Mouse (Mus musculus) R1 (cell line): Measurements from ENCODE around the gene Gm28047.

Experiments
- DNase-seq: peaks from one replicate; pipeline ENCODE4 v3.0.0-alpha.2; 2018; ENCODE audit warnings: low read depth, low spot score

The Gm28047 gene

GRCm38 (mm10) chr15:102516728-102517404, 108.0 kb downstream of the Gm28047 start, which contains the start of gene Map3k12:
Map3k12 (minus strand) TSS chr15:102517064.
- peak; percentile 75 for DNase-seq

GRCm38 (mm10) chr15:102516293-102516692, 108.6 kb downstream of the Gm28047 start:
- peak; percentile 54 for DNase-seq

GRCm38 (mm10) chr15:102515791-102516190, 109.1 kb downstream of the Gm28047 start:
- DNase-seq = no peak

- DNase-seq = no peak
Measured at GRCm38 (mm10) chr15:102515261-102515660, 109.6 kb downstream of the Gm28047 start.

- no peak for DNase-seq
Measured at GRCm38 (mm10) chr15:102513004-102513403, 111.9 kb downstream of the Gm28047 start.

- DNase-seq = no peak
Measured at GRCm38 (mm10) chr15:102512471-102512870, 112.4 kb downstream of the Gm28047 start.

GRCm38 (mm10) chr15:102512010-102512409, 112.9 kb downstream of the Gm28047 start:
- DNase-seq = no peak

- DNase-seq = no peak
Measured at GRCm38 (mm10) chr15:102511285-102511833, 113.5 kb downstream of the Gm28047 start.

GRCm38 (mm10) chr15:102510590-102511284, 114.1 kb downstream of the Gm28047 start:
- peak; percentile 98 for DNase-seq

GRCm38 (mm10) chr15:102510110-102510509, 114.8 kb downstream of the Gm28047 start:
- no peak for DNase-seq

GRCm38 (mm10) chr15:102508336-102508735, 116.5 kb downstream of the Gm28047 start:
- no peak for DNase-seq

- no peak for DNase-seq
Measured at GRCm38 (mm10) chr15:102507561-102507960, 117.3 kb downstream of the Gm28047 start.

GRCm38 (mm10) chr15:102506864-102507263, 118.0 kb downstream of the Gm28047 start:
- no peak for DNase-seq

- no peak for DNase-seq
Measured at GRCm38 (mm10) chr15:102506464-102506830, 118.4 kb downstream of the Gm28047 start.

GRCm38 (mm10) chr15:102505770-102506463, 119.0 kb downstream of the Gm28047 start:
- no peak for DNase-seq

GRCm38 (mm10) chr15:102505073-102505769, 119.6 kb downstream of the Gm28047 start:
- DNase-seq = no peak

GRCm38 (mm10) chr15:102503924-102504782, 120.7 kb downstream of the Gm28047 start:
- DNase-seq = no peak

GRCm38 (mm10) chr15:102503447-102503846, 121.4 kb downstream of the Gm28047 start, which contains the start of gene Gm10337:
Gm10337 (plus strand) TSS chr15:102503722.
- DNase-seq = no peak

- no peak for DNase-seq
Measured at GRCm38 (mm10) chr15:102502254-102502840, 122.5 kb downstream of the Gm28047 start.
